Mouse (Mus musculus): ENCODE measurements around the gene Prss28.

Gene Prss28

GRCm38 (mm10) chr17:25308346-25308745, at the start of gene Prss28:
Prss28 (plus strand) TSS chr17:25308646.
- DNase-seq, result no peak

GRCm38 (mm10) chr17:25264453-25264852, 44.0 kb upstream of the Prss28 start:
- peak; percentile 40 to 60 for DNase-seq

DNA sequence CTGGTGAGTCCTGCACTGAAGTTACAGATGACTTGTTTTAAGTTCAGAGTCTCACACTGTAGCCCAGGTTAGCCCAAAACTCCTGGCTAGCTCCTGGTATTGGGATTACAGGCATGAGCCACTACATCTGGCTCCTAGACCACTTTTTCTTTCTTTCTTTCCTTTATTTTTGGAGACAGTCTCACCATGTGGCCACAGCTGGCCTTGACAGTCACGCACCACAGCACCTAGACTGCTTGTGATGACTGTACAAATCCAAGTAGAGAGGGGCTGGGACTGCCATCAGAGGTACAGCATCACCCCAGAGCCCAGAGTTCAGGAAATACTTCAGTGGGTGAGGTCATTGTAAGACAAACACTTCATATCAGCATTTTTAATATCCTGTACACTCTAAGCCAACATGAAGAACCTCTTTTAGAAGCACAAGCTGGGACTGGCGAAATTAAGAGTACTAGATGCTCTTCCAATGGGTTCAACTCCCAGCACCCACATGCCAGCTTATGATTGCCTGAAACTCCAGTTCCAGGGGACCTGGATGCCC, 37.6 kb upstream of the Prss28 start:
- no peak for DNase-seq

GRCm38 (mm10) chr17:25272326-25272725, 36.1 kb upstream of the Prss28 start:
- DNase-seq, result peak; percentile 35 to 47

DNA sequence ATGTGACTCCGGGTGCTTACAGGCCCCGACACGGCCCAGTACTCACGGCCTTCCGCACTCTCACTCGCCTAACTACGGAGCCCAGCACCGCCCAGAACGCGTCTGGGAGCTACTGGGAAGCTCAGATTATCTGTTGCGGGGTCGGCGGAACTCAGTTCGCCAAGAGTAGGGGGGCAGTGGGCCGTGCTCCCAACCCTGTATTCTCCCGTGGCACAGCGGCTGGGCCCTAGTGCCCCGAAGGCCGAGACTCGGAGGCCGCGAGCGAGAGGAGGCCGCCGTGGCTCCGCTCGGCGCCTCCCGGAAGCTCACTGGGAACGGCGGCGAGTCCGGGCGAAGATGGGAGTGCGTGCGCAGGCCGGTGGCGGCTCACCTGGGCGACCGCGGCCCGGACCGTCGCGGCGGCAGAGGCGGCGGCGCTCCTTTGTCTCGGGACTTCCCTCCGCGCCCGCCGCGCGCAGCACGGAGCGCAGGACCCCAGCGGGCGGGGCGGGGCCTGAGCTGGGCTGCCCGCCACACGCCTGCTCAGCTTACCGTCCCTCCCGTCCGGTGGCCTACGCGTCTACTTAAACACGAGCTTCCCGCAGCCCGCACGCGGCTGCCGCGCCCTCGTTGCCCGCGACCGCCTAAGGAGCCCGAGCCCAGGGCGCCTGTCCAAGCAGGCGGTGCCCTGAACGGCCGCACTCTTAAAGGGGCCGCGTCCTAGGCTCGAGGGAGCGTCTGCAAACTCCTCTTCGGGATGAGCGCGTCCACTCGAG, 35.3 kb upstream of the Prss28 start:
- peak; percentile 89 to 90 for DNase-seq

DNA sequence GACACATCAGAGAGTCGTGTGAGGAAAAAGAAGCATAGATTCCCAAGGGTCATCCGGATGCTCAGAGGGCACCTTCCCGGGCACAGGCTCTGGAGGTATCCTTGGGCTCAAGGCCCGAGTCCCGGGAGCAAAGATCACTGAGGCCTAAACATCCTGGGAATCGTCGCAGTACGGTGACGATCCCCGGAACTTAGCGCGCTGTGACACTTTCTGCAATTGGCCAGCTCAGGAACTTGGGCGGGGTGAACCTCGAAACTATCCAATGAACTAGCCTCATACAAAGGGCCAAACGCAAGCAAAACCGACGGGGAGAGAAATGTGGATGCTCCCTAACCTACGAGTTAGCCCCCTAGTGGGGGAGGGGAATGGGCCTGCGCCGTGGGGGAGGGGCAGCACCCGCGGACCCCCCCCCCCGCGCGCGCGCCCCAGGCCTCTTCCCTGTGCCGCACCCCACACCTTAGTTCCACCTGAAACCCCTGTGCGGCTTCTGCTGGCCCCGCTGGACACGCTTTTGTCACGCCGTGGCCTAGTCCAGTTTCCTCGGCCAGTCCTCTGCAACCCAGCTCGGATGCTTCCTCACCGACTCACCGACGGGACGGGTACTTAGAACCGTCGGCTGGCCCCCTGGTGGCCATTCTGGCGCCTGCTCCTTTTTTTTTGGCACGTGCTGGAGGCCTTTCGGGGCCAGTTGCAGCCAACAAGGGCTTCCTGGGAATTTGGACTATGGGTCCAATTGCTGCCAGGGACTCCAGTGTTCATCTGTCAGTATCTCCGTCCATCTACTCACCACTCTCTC, 34.5 kb upstream of the Prss28 start:
- DNase-seq, result peak; percentile 94 to 96

DNA sequence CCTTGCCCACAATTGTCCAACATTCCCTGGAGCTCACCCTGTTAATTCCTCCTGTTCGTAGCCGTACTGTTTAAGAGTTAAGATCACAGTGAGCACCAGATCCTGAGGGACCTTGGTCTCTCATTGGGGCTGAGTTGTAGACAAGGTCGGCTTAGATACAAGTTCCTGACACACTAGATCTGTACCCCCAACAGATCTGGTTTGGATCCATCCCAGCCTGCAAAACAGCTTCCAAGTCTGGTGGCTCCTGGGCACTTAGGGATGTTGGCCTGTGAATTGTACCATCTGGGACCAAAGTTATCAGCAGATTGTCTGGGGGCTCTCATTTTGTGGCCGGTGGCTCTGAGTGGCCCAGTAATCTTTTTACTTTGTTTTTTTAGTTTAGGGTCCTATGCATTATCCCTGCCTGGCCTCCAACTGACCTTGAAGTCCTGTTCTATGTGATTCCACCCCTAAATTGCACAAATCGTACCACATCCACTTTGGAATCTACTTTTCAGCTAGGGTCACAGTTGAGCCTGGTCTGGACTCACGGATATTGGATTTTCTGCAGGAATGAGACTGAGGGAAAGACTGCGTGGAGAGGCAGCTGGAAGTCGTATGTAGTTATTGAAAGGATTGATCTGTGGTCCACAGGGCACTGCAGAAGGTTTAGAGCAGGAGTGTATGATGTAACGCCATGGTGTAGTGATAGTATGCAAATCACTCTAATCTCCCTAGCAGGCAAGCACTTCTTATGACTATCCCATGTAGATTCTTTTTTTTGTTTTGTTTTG, 33.7 kb upstream of the Prss28 start, which contains the start of gene Ube2i:
TSS of gene Ube2i (minus strand) at position 52 of the 776 bp plus-strand sequence.
- DNase-seq, result no peak

DNA sequence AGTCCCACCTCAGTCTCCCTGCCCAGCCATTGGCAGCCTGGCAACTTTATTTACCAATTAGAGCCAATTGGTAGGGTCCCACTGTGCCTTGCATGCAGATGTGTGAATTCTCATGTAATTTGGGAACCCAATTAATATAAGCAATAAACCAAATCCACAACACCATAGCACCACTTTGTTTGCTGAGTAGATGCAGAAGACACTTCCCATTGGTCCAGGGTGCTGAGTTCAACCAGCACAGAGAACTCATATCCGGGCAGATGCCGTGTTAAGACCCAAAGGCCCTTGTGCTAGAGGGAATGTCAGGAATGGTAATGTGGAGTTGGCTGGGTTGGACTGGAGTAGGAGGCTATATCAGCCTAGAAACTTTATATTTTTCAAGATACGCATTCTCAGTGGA, 32.6 kb upstream of the Prss28 start:
- no peak for DNase-seq

DNA sequence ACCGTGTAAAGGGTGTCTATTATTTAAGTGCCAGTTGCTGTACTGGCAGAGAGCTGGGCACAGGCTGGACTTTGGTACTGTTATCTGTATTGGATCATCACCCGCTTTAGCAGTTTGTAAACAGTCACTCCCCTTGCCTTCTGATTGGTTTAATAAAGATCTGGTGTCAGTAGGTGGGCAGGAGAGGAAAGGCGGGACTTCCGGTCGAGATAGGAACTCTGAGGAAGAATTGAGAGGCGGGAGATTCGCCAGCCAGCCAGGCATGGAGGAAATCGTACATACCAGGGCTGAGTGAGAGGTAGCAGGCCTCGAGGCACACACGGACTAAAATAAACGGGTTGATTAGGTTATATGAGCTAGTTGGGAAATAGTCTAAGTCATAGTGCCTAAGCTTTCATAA, 26.3 kb upstream of the Prss28 start:
- peak; percentile 81 to 90 for DNase-seq

DNA sequence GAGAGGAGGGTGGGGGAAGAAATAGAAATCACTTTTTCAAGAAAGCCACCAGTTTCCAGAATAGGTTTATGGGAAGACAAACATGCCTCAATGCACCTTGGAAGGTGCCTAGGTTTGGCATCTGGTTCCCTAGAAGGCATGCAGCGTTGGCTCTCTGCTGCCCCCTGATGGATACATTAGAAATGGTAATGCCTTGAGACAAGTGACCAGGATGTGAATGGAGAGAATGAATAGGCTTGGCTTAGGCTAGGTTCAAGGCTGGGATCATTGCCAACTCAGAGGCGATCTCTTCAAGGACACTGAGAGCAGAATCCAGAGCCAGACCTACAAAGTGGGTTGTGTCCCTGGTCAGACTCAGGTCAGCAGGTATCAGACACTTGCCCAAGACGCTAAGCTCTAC, 23.4 kb upstream of the Prss28 start:
- peak; percentile 89 to 90 for DNase-seq

GRCm38 (mm10) chr17:25288842-25289241, 19.6 kb upstream of the Prss28 start:
- peak; percentile 53 to 78 for DNase-seq

DNA sequence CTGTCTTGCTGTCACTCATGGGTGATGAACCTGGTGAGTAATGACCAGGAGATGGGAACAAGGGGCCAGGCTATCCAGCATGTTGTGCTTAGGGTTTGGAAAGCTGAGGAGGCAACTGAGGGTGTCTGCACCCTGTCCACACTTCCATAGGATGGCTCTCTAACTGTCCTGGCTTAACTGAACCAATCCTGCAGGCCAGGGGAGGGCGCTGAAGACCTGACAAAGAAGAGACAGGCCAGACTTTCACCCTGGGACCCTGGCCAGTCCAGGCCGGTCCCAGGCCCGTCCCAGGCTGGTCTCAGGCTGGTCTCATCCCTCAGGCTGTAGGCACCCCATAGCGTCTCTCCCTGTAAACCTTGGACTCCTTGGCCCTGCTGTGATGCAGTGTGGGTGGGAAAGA, 18.0 kb upstream of the Prss28 start:
- no peak for DNase-seq

DNA sequence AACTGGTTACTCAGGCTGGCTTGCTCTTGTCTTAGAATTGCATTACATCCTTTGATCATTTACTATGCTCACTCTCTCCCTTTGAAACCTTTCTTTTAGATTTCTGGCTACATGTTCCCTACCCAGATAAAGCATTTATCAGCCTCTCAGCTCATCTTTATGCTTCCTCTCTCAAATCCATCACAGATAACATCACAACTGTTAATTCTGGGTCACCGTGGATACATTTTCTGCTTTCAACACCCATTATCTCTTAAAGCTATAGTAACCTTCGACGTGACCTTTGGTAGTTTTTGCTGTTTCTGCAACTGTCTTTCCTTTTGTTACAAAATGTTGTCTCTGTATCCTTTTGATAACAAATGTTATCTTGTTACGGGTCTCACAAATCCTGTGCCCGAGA, 15.0 kb upstream of the Prss28 start:
- DNase-seq, result no peak

DNA sequence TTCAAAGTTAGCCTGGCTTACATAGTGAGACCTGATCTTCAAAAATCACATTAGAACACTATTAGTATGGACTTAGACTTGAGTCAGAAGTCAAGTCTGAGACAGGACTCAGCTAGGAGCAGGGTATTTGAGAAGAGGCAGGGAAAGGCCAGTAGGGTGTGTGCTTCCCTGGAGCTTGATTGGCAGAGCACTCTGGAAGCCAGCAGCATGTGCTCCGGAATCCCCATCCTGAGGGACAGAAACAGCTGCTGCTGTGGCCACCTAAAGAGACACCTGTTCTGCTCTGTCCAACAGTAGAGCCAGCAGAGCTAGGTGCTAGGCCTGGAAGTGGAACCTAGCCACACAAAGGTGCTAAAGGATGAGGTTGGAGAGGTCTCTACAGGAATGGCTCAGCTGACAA, 14.3 kb upstream of the Prss28 start:
- no peak for DNase-seq

- no peak for DNase-seq
Measured at GRCm38 (mm10) chr17:25298094-25298493, 10.4 kb upstream of the Prss28 start, which contains the start of gene Prss34. Prss34 (plus strand) TSS chr17:25298394.

GRCm38 (mm10) chr17:25318354-25318753, 9.9 kb downstream of the Prss28 start, which contains the start of gene Prss29:
Prss29 (plus strand) TSS chr17:25318654.
- no peak for DNase-seq

DNA sequence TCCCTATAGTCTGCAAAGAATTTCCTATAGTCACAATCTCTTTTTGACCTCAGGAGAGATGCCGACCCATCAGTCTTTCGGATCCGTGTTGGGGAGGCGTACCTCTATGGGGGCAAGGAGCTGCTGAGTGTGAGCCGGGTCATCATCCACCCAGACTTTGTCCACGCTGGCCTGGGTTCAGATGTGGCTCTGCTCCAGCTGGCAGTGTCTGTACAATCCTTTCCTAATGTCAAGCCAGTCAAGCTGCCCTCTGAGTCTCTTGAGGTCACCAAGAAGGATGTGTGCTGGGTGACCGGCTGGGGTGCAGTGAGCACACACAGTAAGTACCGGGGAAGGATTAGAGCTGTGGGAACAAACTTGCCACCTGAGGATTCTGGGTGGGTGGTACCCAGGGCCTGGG, 12.4 kb downstream of the Prss28 start:
- DNase-seq, result peak; percentile 45 to 62

DNA sequence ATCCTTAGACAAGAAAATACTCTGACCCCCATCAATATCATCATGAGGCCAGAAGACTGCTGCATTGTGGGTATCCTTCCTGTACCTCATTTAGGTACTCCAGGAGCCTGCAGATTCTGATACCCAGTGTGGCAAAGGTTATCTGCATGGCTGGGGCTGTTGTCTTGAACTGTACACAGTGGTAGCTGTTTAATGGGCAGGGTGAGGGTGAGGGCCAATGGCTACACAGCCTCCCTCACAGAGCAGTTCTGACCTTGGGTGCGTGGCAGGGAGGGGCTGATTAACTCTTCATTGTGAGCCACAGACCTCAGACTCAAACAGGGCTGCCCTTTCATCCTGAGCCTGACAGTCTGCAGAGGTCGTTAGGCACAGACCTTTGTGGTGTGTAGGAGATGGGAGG, 14.5 kb downstream of the Prss28 start:
- no peak for DNase-seq

- DNase-seq, result no peak
Measured at GRCm38 (mm10) chr17:25332321-25332720, 23.9 kb downstream of the Prss28 start.

DNA sequence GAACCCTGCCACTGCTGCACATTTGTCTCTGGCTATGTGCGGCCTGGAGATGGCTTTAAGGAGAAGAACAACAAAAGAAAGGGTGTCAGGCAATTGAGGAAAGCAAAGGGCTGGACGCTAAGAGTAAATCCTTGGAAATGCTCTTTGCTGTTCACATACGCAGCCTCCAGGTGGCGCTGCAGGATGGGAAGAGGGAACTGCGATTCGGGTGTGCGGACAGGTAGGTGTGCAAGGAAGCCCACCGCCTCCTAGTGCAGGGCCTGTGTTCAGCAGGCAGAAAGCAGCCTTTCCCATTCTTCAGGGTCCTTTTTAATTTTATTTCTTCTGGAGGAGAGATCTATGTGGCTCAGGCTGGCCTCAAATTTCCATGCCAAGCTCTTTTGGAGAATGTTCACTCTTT, 25.5 kb downstream of the Prss28 start:
- DNase-seq, result peak; percentile 21 to 78

- DNase-seq, result peak; percentile 24 to 27
Measured at GRCm38 (mm10) chr17:25338218-25338617, 29.8 kb downstream of the Prss28 start.

DNA sequence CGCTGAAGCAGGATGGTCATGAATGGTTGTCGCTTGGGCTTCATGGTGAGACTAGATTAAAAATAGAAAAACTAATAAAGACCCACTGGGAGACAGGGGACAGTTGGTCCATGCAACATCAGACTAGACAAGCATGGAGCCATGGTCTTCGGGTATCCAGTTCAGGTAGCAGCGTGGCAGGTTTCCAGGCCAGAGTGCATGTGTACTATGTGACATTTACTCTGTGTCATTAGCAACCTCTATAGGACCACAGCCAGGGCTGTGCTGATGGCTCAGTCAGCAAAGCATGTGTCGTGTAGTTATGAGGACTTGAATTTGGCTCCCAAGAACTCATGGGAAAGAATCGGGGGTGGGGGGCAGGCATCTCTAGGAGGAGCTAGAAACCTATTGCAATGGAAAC, 31.6 kb downstream of the Prss28 start:
- DNase-seq, result no peak

DNA sequence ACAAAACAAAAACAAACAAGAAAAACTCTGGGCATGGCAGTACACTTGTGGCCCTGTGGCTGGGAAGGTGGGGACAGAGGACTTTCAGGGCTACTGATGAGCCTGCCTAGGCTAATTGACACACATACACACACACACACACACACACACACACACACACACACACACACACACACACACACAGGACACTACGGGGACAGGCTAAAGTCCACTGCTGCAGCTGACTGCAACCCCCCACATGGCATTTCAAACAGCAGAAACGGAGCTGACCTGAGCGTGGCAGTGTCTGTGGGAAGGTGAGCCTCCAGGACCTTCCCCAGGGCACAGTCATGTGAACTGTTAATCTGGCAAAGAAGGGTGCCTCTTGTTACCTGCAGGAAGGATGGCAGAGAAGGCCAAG, 33.0 kb downstream of the Prss28 start:
- DNase-seq, result peak; percentile 14 to 47
